Mouse (Mus musculus) left cerebral cortex, postnatal 25 days (tissue): Measurements from ENCODE around the gene Slc19a1. TPM values are rescaled to one million over a fixed set of nuclear protein-coding genes. Genes with fewer than 3 reads are reported as not detected.

Experiments
- DNase-seq, 2 experiments: peaks; one replicate each; pipeline ENCODE4 v3.0.0; 2022; ENCODE audit warnings: low spot score in 2 of 2, mixed read lengths in 1 of 2
- intact Hi-C: fragments of 180-260 bp; cut with DNase I; formaldehyde crosslinking; loops from one replicate; pipeline ENCODE4 v1.15.1; 2025
- total RNA-seq, 2 experiments: library from RNA; stranded (reverse); gene quantifications; 2 replicates each; pipeline ENCODE4 v1.2.3; 2021

Slc19a1 gene
- total RNA-seq, 2 experiments from 2014 or later: 23.3 to 26.3 TPM

- no peak for DNase-seq
- intact Hi-C loops: no loop called here
Observed at GRCm38 (mm10) chr10:77030666-77031065, 1.4 kb upstream of the Slc19a1 start.

GRCm38 (mm10) chr10:77032591-77033322, 716 bp downstream of the Slc19a1 start:
- peak; percentile 94 to 98 for DNase-seq
- intact Hi-C loops: no loop called here

GRCm38 (mm10) chr10:77033323-77034025, 1.4 kb downstream of the Slc19a1 start:
- DNase-seq: peak in 1 of 2 experiments; percentile 78
- intact Hi-C loops: no loop called here

DNA sequence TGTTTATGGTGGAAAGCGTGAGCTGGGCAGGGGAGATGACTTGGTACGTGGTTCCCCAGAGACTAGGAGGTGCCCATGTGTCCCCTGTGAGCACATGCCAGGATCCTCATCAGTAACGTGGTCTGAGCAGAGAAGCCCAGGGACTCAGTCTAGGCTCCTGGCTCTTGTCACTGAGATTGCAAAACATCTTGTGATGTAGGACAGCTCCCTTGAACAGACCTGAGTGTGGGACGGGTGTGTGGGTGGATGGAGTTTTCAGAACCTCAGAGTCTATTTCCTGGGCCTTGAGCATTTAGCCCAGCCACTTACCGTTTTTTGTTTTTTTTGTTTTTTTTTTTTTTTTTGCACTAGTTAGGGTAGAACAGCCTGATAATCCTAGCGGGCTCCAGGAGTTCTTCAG, 3.4 kb downstream of the Slc19a1 start:
- intact Hi-C loops: no loop called here
- DNase-seq: peak; percentile 61 to 95

GRCm38 (mm10) chr10:77038579-77039174, 6.6 kb downstream of the Slc19a1 start:
- no peak for DNase-seq
- intact Hi-C loops: no loop called here

GRCm38 (mm10) chr10:77048196-77048595, 16.2 kb downstream of the Slc19a1 start:
- no peak for DNase-seq
- intact Hi-C loops: no loop called here

DNA sequence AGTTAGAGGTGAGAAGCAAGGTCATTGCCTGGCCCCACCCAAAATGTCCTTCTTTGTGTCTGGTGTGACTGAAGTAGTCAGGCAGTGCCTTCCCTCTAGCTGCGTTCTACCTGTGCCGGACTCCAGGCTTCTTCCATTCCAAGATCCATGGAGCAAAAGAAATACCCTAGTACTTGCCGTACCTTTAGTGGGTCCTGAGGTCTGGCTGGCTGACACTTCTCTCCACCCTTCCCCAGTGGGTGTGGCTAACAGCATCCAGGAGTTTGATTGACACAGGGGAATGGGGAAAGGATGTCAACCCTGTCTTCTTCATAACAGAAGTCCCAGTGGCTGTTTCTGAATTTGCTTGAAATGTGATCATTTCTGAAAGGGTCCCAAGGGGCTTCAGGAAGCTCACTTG, 16.6 kb downstream of the Slc19a1 start:
- no peak for DNase-seq
- intact Hi-C loops: no loop called here

GRCm38 (mm10) chr10:77056768-77057167, 24.7 kb downstream of the Slc19a1 start:
- intact Hi-C loops: no loop called here
- no peak for DNase-seq

GRCm38 (mm10) chr10:77061426-77061825, 29.4 kb downstream of the Slc19a1 start:
- intact Hi-C loops: no loop called here
- no peak for DNase-seq

GRCm38 (mm10) chr10:77062393-77063010, 30.5 kb downstream of the Slc19a1 start:
- peak in 1 of 2 experiments; percentile 18 for DNase-seq
- intact Hi-C loops: no loop called here

DNA sequence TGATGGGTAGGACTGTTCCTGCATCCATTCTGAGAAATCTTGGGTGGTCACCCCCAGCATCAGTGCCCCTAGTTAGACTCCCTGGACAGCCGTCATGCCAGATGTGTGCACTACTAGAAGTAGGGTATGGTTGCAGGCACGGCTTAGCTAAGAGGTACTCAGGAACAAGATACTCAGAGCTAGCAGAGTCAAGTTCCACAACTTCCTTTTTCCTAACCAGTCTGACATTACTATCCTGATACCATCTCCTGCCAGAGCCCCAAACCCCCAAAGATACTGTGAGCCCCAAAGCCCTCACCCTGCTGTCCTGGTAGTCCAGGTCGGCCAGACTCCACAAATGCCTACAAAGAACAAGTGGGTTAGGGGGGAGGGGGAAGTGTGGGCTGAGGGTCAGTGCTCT, 32.2 kb downstream of the Slc19a1 start:
- no peak for DNase-seq
- intact Hi-C loops: no loop called here

DNA sequence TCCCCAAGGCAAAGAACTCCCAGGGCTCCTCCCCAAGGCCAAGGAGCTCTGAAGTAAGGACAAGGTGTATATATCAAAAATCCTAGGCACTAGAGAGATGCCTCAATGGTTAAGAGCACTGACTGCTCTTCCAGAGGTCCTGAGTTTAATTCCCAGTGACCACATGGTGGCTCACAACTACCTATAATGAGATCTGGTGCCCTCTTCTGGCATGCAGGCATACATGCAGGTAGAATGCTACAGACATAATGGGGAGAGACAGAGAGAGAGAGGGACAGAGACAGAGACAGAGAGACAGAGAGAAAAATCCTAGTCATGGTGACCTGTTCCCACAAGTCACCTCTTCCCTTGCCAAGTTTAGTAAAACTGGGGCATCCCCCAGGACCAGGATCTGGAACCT, 32.6 kb downstream of the Slc19a1 start:
- DNase-seq: no peak
- intact Hi-C loops: no loop called here

DNA sequence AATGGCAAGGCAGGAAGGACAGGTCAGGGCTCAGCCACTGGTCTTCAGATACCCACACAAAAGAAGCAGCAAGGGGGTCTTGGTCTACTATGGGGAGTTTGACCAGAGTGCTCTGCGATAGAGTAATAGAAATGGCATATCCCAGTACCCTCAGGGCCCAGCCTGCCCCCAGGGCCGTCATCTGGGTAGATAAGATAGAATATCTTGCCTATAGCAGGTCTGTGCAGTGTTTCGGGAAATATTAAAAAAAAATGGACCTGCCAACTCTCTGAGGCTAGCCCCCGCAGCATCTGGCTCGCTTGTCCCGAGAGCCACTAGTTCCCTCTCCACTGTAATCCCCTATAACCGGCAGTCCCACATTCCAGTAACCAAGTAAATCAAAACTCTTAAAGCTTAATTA, 36.4 kb downstream of the Slc19a1 start:
- no peak for DNase-seq

GRCm38 (mm10) chr10:77070072-77070471, 38.0 kb downstream of the Slc19a1 start:
- intact Hi-C loops: loop anchor here (2.0 kb wide), 1 partner anchor 235 kb away; no protein-coding TSS in a partner anchor
- DNase-seq: peak; percentile 57 to 58

More for the DNA sequence above, 36.4 kb downstream of the Slc19a1 start:
- intact Hi-C loops: no loop called here

DNA sequence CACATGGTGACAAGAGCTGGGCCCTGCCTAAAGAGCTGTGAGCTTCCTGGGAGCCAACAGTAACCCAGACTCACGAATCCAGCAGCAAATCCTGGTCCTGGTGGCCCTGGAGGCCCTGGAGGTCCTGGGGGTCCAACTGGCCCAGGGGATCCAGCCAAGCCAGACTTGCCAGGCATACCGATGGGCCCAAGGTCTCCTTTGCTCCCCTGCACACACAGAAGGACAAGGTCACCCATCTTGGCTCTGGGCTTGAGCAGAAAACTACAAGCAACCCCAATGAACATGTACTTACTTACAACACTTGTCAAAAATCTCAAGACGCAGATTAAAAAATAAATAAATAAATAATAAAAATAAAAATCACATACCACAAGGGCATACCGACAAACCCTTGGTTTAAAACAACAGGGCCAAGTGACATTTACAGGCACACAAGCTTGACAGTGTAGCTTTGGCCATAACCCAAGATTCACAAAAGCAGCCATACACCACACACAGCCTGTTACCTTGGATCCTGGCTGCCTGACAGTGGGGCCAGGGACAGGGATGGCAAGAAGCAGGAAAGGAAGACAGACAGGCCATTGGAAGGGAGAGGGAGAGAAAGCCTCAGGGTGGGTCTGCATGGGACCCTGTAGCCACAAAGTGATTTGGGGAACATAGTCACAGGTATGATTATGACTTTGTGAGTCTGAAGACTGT, 42.4 kb downstream of the Slc19a1 start:
- DNase-seq: no peak
- intact Hi-C loops: no loop called here

DNA sequence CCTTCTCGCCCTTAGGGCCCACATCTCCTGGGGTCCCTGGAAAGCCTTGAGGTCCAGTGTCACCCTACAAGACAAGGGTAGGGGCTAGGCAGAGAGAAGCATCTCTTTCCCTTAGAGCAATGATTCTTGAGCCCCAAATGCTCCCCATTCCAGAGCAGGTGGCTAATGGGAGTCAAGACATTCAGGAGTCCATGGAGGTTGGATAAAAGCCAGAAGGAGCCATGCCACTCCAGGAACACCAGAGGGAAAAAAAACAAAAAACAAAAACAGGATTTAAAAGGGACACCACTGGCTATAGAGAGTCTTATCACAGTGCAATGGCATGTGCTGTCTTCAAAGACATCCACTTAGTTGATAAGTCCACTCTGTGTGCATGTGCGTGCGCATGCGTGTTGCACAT, 46.4 kb downstream of the Slc19a1 start:
- intact Hi-C loops: no loop called here
- no peak for DNase-seq

- intact Hi-C loops: no loop called here
- no peak for DNase-seq
Observed at GRCm38 (mm10) chr10:77078961-77079360, 46.9 kb downstream of the Slc19a1 start.

DNA sequence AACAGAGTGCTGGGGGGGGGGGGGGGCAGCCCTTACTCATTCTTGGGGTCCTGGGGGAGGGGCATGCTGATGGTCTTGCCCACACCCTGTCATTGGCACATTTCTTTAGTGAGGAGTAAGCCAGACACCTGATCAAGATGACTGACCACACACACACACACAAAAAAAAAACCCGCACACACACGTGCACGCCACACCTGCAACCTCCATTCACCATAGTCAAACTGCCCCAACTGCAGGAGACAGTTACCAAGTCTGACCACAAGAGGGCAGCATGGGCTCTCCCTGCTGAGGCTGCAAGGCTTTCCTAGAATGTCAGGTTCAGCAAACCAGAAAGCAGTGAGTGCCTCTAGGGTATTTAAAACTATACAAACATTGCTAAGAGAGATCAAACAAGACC, 50.4 kb downstream of the Slc19a1 start:
- intact Hi-C loops: loop anchor here (1.0 to 2.0 kb wide), 2 partner anchors 46 to 170 kb away; no protein-coding TSS in a partner anchor
- peak; percentile 79 to 87 for DNase-seq

GRCm38 (mm10) chr10:77082921-77083320, 50.9 kb downstream of the Slc19a1 start:
- intact Hi-C loops: loop anchor here (1.0 to 2.0 kb wide), 2 partner anchors 46 to 169 kb away; no protein-coding TSS in a partner anchor
- DNase-seq: no peak

- intact Hi-C loops: no loop called here
- no peak for DNase-seq
Observed at GRCm38 (mm10) chr10:77084568-77084967, 52.5 kb downstream of the Slc19a1 start.
